Mouse (Mus musculus): ENCODE measurements around the gene Zbtb26. TPM values are rescaled to one million over a fixed set of nuclear protein-coding genes. Genes with fewer than 3 reads are reported as not detected.

Zbtb26 gene
- polyA plus RNA-seq, 1 experiment from 2014 or later: 6.7 TPM

DNA sequence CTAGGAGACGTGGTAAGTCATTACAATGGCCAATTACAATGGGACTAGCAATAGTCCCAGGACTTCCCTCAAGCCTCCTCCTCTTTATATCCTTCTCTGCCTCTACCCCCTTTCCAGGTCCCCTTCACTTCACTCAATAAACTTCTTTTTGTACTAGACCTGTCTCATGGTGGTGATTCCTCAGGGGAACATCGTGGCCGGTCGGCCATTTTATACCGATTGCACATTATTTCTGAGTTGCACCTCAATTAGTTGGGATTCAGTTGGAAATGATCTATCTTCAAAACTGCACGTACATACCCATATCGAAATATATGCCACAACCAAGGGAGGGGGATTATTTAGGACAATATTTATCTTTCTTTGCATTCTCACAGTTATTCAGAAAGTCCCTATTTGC is 11.3 kb downstream of the Zbtb26 start:
- peak overlapping the region; percentile 68 for H3K4me2 ChIP-seq (replicated peaks)
- H3K36me3 ChIP-seq: peaks cover 23% of the 10 kb centered on the region
- H3K4me3 ChIP-seq (replicated peaks): peak overlapping the region; percentile 71
- WGBS: 29% methylated on average over 7 of the region's 7 CpGs
- no peaks in the 10 kb centered on the region for H3K9me3 ChIP-seq (replicated peaks)
- H3K4me1 ChIP-seq: peaks cover 12% of the 10 kb centered on the region
- no peaks in the 10 kb centered on the region for H3K27me3 ChIP-seq
- ATAC-seq (ENCODE audit: insufficient number of reproducible peaks, low FRiP score, low TSS enrichment, low read depth): 0 out of 2 replicates have a peak, but pooled peaks have one; percentile 16
- peak overlapping the region; percentile 54; the same call in 1 of the 2 replicates for H3K9ac ChIP-seq
- peak overlapping the region; percentile 96 for H3K27ac ChIP-seq (replicated peaks)

DNA sequence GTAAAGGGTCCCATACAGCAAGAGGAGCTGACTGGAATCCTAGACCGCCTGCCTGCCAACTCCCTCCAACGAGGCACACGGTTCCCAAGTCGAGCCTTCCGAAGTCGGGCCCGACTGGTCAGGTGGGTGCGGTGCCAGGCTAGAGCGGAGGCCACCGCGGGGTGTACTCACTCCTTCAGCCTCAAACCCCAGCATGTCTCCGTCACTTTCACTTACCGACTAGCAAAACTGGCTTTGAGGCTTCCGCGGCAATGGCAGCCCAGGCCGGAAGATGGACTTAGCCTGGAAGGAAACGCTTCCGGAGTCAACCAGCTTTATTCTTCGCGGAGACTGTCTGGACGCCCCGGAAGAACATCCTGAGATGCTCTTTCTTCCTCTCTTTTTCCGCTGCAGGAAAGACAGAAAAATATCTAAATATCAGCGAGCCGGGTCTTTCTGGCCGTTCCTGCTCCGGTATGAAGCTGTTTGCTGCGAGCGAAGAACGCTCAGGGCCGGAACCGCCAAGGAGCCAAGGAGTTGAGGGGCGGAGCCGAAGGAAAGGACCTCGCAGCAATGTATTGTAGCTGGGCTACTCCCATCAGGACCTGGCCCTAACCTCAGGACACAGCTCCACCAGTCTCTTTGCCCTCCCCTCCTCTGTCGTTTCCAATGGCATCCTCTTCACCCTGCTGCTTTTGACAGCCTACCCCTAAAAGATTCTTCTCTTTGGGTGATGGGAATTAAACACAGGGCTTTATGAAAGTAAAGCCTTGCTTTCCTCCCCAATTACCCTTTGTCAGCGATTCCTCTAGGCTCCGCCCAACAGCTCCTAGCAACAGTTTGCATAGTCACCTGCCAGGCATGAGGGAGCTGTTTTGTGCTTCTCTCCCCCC is 12.1 kb downstream of the Zbtb26 start:
- H3K27ac ChIP-seq (replicated peaks): peak overlapping the region; percentile 96
- ATAC-seq (ENCODE audit: insufficient number of reproducible peaks, low FRiP score, low TSS enrichment, low read depth): peak; percentile 93
- WGBS: under 1% methylated on average over 38 of the region's 38 CpGs

DNA sequence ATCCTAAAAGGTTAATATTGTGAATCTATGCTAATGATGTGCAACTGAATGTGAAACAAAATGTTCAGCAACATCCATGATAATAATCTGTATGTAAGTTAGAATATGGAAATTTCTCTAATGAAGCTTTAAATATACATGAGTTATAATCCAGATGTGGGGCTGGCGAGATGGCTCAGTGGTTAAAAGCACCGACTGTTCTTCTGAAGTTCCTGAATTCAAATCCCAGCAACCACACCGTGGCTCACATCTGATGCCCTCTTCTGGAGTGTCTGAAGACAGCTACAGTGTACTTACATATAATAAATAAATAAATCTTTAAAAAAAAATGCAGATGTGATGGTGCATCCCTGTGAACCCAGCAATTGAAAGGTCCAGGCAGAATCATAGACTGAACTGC is 19.3 kb downstream of the Zbtb26 start:
- WGBS: 46% methylated on average over 3 of the region's 3 CpGs
- Histone ChIP-seq H3K9me3 (replicated peaks) (no peaks in the 10 kb centered on the region), H3K9ac (no peak overlapping the region), H3K4me3 (replicated peaks) (no peak overlapping the region), H3K27me3 (no peaks in the 10 kb centered on the region), H3K4me1 (peaks cover 4% of the 10 kb centered on the region; the same call in 1 of the 2 replicates), H3K27ac (replicated peaks) (no peak overlapping the region), H3K36me3 (peaks cover 5% of the 10 kb centered on the region), H3K4me2 (replicated peaks) (no peak overlapping the region)
- ATAC-seq (ENCODE audit: insufficient number of reproducible peaks, low FRiP score, low TSS enrichment, low read depth): no peak

More for the DNA sequence above, 12.1 kb downstream of the Zbtb26 start:
- Histone ChIP-seq H3K27me3 (no peaks in the 10 kb centered on the region), H3K36me3 (peaks cover 16% of the 10 kb centered on the region), H3K4me2 (replicated peaks) (peak overlapping the region; percentile 68), H3K4me3 (replicated peaks) (peak overlapping the region; percentile 71), H3K9ac (peak overlapping the region; percentile 63), H3K9me3 (replicated peaks) (no peaks in the 10 kb centered on the region), H3K4me1 (peaks cover 12% of the 10 kb centered on the region)

DNA sequence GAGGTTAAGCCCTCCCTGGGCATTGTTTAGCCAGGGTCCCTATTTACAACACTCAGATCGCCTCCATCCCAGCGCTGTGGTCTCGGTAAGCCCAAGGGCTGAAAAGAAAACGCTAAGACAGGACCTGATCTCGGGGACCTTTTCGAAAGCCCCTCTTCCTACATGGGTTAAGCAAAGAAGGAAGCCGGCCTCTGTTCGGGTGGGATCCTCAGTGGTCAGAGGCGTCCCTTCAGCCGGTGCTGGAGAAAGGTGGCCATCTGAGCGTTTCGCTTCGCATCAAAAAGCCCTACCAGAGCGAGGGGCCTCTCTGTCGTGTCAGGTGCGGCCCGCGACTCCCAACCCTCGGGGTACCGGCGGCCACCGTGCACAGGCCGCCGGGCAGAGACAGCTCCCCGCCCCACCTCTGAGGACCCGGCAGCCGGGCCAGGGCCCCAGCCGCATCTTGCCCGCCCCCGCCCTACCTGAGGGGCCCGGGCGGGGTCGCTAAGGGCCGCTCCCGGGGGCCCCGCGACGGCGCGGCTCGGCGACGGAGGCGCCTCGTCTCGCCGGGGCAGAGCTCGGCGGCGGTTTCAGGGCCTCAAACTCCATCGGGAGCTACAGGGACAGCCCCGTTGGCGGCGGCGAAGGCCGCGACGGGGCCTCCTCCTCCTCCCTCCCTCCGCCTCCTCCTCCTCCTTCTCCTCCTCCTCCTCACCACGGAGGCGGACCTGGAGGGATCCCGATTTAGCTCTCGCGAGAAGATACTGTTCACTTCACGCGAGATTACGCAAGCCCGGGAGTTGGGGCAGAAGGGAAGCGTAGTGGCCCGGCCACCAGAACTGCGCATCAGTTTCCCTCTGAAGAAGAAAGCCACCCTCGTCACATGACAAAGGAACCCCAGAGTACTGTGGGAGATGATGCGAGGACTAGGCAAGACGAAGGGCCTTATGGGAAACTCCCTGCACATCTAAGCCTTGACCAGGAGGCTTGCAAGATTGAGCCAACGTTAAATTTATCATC is 20.3 kb downstream of the Zbtb26 start, which contains the start of gene Rc3h2:
Gene Rc3h2 (minus strand): TSS at position 598 of the 999 bp plus-strand sequence.
- ATAC-seq (ENCODE audit: insufficient number of reproducible peaks, low FRiP score, low TSS enrichment, low read depth): peak; percentile 98
- under 1% methylated on average over 71 of the region's 75 CpGs for WGBS
- Histone ChIP-seq H3K27me3 (no peaks in the 10 kb centered on the region), H3K4me2 (replicated peaks) (peak within 1 kb of the TSS; percentile 52), H3K4me3 (replicated peaks) (peak within 1 kb of the TSS; percentile 72), H3K36me3 (no peaks in the 10 kb centered on the region; the same call in 1 of the 2 replicates), H3K27ac (replicated peaks) (peak within 1 kb of the TSS; percentile 93), H3K9me3 (replicated peaks) (no peaks in the 10 kb centered on the region), H3K4me1 (peaks cover 4% of the 10 kb centered on the region; the same call in 1 of the 2 replicates), H3K9ac (peak within 1 kb of the TSS; percentile 90)

DNA sequence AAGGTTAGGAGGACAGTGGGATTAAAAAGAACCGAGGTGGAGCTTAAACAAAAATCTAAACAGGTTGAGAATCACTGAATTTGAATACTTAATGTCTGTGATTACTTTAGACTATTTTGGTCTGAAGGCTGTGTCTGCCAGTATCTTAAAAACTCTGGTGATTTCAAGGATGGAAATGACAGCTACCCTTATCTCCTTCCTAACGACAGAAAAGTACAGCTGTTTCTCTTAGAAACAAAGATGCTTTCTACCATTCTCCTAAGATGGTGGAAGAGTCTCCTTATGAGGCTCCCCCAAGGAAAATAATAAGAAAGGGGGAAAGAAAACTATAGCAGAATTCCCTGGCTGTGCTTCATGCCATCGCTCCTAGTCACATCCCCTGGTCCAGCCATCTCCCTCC is 21.0 kb downstream of the Zbtb26 start:
- Histone ChIP-seq H3K4me3 (replicated peaks) (peak overlapping the region; percentile 72), H3K9me3 (replicated peaks) (no peaks in the 10 kb centered on the region), H3K4me1 (peaks cover 4% of the 10 kb centered on the region; the same call in 1 of the 2 replicates), H3K27ac (replicated peaks) (peak overlapping the region; percentile 93), H3K27me3 (no peaks in the 10 kb centered on the region), H3K4me2 (replicated peaks) (peak overlapping the region; percentile 52), H3K36me3 (no peaks in the 10 kb centered on the region; the same call in 1 of the 2 replicates), H3K9ac (peak overlapping the region; percentile 90)
- WGBS: 4% methylated on average over 3 of the region's 3 CpGs
- no peak for ATAC-seq (ENCODE audit: insufficient number of reproducible peaks, low FRiP score, low TSS enrichment, low read depth)

DNA sequence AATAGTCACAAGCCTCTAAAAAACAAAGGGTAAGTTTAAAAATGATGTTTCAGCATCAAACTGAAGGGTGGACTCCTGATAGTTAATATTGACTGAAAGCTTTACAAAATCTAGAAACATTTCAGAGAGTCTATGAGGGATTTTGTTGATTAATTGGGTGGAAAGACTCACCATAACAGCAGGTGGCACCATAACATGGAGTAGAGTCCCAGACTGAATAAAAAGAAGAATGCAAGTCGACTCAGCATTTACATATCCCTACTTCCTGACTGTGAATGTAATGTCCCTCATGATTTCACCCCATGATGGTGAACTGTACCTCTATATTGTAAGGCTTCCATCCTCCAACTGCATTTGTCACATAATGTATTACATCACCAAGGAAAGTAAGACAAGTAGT is 47.4 kb downstream of the Zbtb26 start:
- Histone ChIP-seq H3K4me2 (replicated peaks) (no peak overlapping the region), H3K9ac (no peak overlapping the region), H3K4me3 (replicated peaks) (no peak overlapping the region), H3K27ac (replicated peaks) (no peak overlapping the region), H3K4me1 (no peaks in the 10 kb centered on the region), H3K9me3 (replicated peaks) (no peaks in the 10 kb centered on the region), H3K27me3 (no peaks in the 10 kb centered on the region), H3K36me3 (peaks cover 30% of the 10 kb centered on the region)
- no peak for ATAC-seq (ENCODE audit: insufficient number of reproducible peaks, low FRiP score, low TSS enrichment, low read depth)
- WGBS: 47% methylated on average over 1 of the region's 1 CpGs

DNA sequence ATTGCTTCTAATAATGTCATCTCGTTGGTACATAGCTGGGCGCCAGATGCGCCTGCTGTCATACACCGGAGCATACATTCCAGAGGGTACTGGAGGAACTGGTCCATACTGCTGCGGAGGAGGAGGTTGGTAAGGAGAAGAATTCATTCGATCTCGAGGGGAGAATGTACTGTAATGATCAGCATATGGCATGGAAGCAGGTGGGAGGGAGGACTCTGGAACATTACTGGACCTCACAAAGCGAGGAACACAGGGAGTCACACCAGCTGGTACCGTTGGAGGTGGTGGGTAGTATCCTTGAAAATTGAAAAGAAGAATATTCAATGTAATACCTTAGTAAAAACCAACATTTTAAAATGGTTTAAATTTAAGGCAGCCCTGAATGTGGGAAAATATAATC is 60.0 kb downstream of the Zbtb26 start:
- Histone ChIP-seq H3K27me3 (no peaks in the 10 kb centered on the region), H3K4me1 (no peaks in the 10 kb centered on the region), H3K9ac (no peak overlapping the region), H3K9me3 (replicated peaks) (no peaks in the 10 kb centered on the region), H3K27ac (replicated peaks) (no peak overlapping the region), H3K36me3 (peaks cover 32% of the 10 kb centered on the region), H3K4me2 (replicated peaks) (no peak overlapping the region), H3K4me3 (replicated peaks) (no peak overlapping the region)
- WGBS: 91% methylated on average over 9 of the region's 9 CpGs
- ATAC-seq (ENCODE audit: insufficient number of reproducible peaks, low FRiP score, low TSS enrichment, low read depth): no peak

Other genes starting within 250 kb of the Zbtb26 start
- gene Olfr366, start 231.6 kb downstream of the Zbtb26 start, polyA plus RNA-seq (2015; fragmentation: Nextera tagmentation; extraction: Ambion mirVana): not detected in 2 replicates
- 0.27 and 0.43 TPM in 2 replicates for gene Olfr368, start 116.6 kb downstream of the Zbtb26 start, polyA plus RNA-seq (2015; fragmentation: Nextera tagmentation; extraction: Ambion mirVana)
- 38.3 TPM in 2 replicates for gene Pdcl, start 83.8 kb downstream of the Zbtb26 start, polyA plus RNA-seq (2015; fragmentation: Nextera tagmentation; extraction: Ambion mirVana)
- gene Rc3h2, start 20.2 kb downstream of the Zbtb26 start, polyA plus RNA-seq (2015; fragmentation: Nextera tagmentation; extraction: Ambion mirVana): 14.4 and 15.0 TPM in 2 replicates
- 7.7 and 9.1 TPM in 2 replicates for gene Zbtb6, start within 50 bp of the Zbtb26 start, polyA plus RNA-seq (2015; fragmentation: Nextera tagmentation; extraction: Ambion mirVana)
- 46.5 and 46.8 TPM in 2 replicates for gene Rabgap1, start 144 bp upstream of the Zbtb26 start, polyA plus RNA-seq (2015; fragmentation: Nextera tagmentation; extraction: Ambion mirVana)
- 0.70 and 1.4 TPM in 2 replicates for gene Gpr21, start 73.2 kb upstream of the Zbtb26 start, polyA plus RNA-seq (2015; fragmentation: Nextera tagmentation; extraction: Ambion mirVana)

All from embryonic facial prominence, embryonic 15.5 days (tissue).